Mouse (Mus musculus) lung, embryonic 14.5 days (tissue): ENCODE measurements around the gene Ppp2r1b. TPM values are rescaled to one million over a fixed set of nuclear protein-coding genes. Genes with fewer than 3 reads are reported as not detected.

Source experiments
- ATAC-seq: fragments of 200-750 bp; cut with Nextera tagmentation; 2 replicates; pipeline ENCODE4 v1.8.0; 2017; ENCODE audit warnings: mild to moderate bottlenecking, moderate TSS enrichment, moderate library complexity; ENCODE audit not compliant: insufficient read depth
- DNase-seq: peaks from one replicate; pipeline ENCODE4 v3.0.0-alpha.2; 2015
- H3K27ac ChIP-seq: fragments of 300-500 bp; sonication (generic); 2 replicates; pipeline ENCODE4 v1.5.1; 2014; ENCODE audit warnings: low read depth, mild to moderate bottlenecking, moderate library complexity
- H3K27me3 ChIP-seq: fragments of 300-500 bp; sonication (generic); 2 replicates; pipeline ENCODE4 v1.6.1; 2014; ENCODE audit warnings: low read length, control low read depth; ENCODE audit not compliant: insufficient read depth
- H3K36me3 ChIP-seq: fragments of 300-500 bp; sonication (generic); 2 replicates; pipeline ENCODE4 v1.6.1; 2014; ENCODE audit warnings: control low read depth; ENCODE audit not compliant: insufficient read depth
- H3K4me1 ChIP-seq: fragments of 300-500 bp; sonication (generic); 2 replicates; pipeline ENCODE4 v1.6.1; 2014; ENCODE audit warnings: antibody characterized with exemption, control low read depth; ENCODE audit not compliant: insufficient read depth
- H3K4me2 ChIP-seq: fragments of 300-500 bp; sonication (generic); 2 replicates; pipeline ENCODE4 v1.6.1; 2014; ENCODE audit warnings: mild to moderate bottlenecking
- H3K4me3 ChIP-seq: fragments of 300-500 bp; sonication (generic); 2 replicates; pipeline ENCODE4 v1.5.1; 2014; ENCODE audit warnings: low read depth, low read length
- H3K9ac ChIP-seq: fragments of 300-500 bp; sonication (generic); 2 replicates; pipeline ENCODE4 v1.6.1; 2014
- H3K9me3 ChIP-seq: fragments of 300-500 bp; sonication (generic); 2 replicates; pipeline ENCODE4 v1.6.1; 2016; ENCODE audit warnings: low read depth, low read length, control low read depth
- CTCF ChIP-seq: IDR thresholded peaks from 2 replicates; pipeline ENCODE4 v1.5.1; 2016; ENCODE audit warnings: antibody characterized with exemption, low read depth
- WGBS: fragments of 180-500 bp; shearing (Covaris S2); extraction: QIAGEN DNeasy Blood & Tissue Kit; methylation state at CpG from one replicate; pipeline ENCODE4 v1.1.7; 2014; 5-methylcytosine and 5-hydroxymethylcytosine counted together
- polyA plus RNA-seq: library from polyadenylated mRNA; unstranded; fragments of >200 nt; fragmentation: Nextera tagmentation; extraction: Ambion mirVana; gene quantifications from 2 replicates; pipeline ENCODE4 v1.2.1, GENCODE M21; 2014

Gene Ppp2r1b
- polyA plus RNA-seq, 1 experiment from 2014 or later: 73.7 TPM

- Histone ChIP-seq H3K36me3 (peaks cover 68% of the 10 kb centered on the region), H3K27me3 (no peaks in the 10 kb centered on the region)
Measured at GRCm38 (mm10) chr9:50811187-50811586, 33.9 kb upstream of the Ppp2r1b start.

GRCm38 (mm10) chr9:50811746-50812145 lies 33.4 kb upstream of the Ppp2r1b start:
- no peak overlapping the region for H3K9ac ChIP-seq
- H3K27ac ChIP-seq: no peak overlapping the region
- H3K4me3 ChIP-seq: no peak overlapping the region
- H3K27me3 ChIP-seq: no peaks in the 10 kb centered on the region
- ATAC-seq: no peak
- peaks cover 63% of the 10 kb centered on the region for H3K36me3 ChIP-seq
- TF ChIP-seq CTCF: no peak
- no peak for DNase-seq
- no peaks in the 10 kb centered on the region for H3K4me1 ChIP-seq
- 72% methylated on average over 2 of the region's 2 CpGs for WGBS
- H3K4me2 ChIP-seq: no peak overlapping the region
- no peaks in the 10 kb centered on the region for H3K9me3 ChIP-seq

More at GRCm38 (mm10) chr9:50811187-50811586, 33.9 kb upstream of the Ppp2r1b start:
- Histone ChIP-seq H3K9me3 (no peaks in the 10 kb centered on the region), H3K27ac (no peak overlapping the region; the same call in 1 of the 2 replicates), H3K4me3 (no peak overlapping the region), H3K4me2 (no peak overlapping the region), H3K9ac (no peak overlapping the region), H3K4me1 (no peaks in the 10 kb centered on the region)
- DNase-seq: no peak
- WGBS: 85% methylated on average over 7 of the region's 7 CpGs
- TF ChIP-seq CTCF: no peak
- ATAC-seq: no peak

- Histone ChIP-seq H3K36me3 (peaks cover 50% of the 10 kb centered on the region), H3K9me3 (no peaks in the 10 kb centered on the region), H3K27ac (no peak overlapping the region), H3K27me3 (no peaks in the 10 kb centered on the region), H3K4me1 (no peaks in the 10 kb centered on the region), H3K4me2 (no peak overlapping the region), H3K4me3 (no peak overlapping the region), H3K9ac (no peak overlapping the region)
- ATAC-seq: no peak
- WGBS: 95% methylated on average over 5 of the region's 5 CpGs
- no peak for TF ChIP-seq CTCF
- DNase-seq: no peak
Measured at GRCm38 (mm10) chr9:50813796-50814195, 31.3 kb upstream of the Ppp2r1b start.

GRCm38 (mm10) chr9:50815666-50816065 lies 29.4 kb upstream of the Ppp2r1b start:
- H3K9ac ChIP-seq: no peak overlapping the region
- ATAC-seq (no peak), DNase-seq (no peak)
- H3K4me3 ChIP-seq: no peak overlapping the region
- H3K4me1 ChIP-seq: no peaks in the 10 kb centered on the region
- WGBS: 97% methylated on average over 4 of the region's 4 CpGs
- no peak overlapping the region for H3K4me2 ChIP-seq
- peaks cover 38% of the 10 kb centered on the region for H3K36me3 ChIP-seq
- H3K9me3 ChIP-seq: no peaks in the 10 kb centered on the region
- TF ChIP-seq CTCF: no peak
- no peak overlapping the region for H3K27ac ChIP-seq
- no peaks in the 10 kb centered on the region for H3K27me3 ChIP-seq

GRCm38 (mm10) chr9:50816512-50816911 lies 28.6 kb upstream of the Ppp2r1b start:
- H3K4me2 ChIP-seq: no peak overlapping the region
- no peak overlapping the region for H3K9ac ChIP-seq
- H3K9me3 ChIP-seq: no peaks in the 10 kb centered on the region
- ATAC-seq: no peak
- no peak for DNase-seq
- WGBS: 91% methylated on average over 1 of the region's 1 CpGs
- H3K4me1 ChIP-seq: no peaks in the 10 kb centered on the region
- no peak for TF ChIP-seq CTCF
- H3K27me3 ChIP-seq: no peaks in the 10 kb centered on the region
- H3K36me3 ChIP-seq: peaks cover 34% of the 10 kb centered on the region
- no peak overlapping the region for H3K27ac ChIP-seq
- no peak overlapping the region for H3K4me3 ChIP-seq

GRCm38 (mm10) chr9:50818050-50818449 lies 27.1 kb upstream of the Ppp2r1b start:
- DNase-seq (no peak), ATAC-seq (no peak)
- Histone ChIP-seq H3K9me3 (no peaks in the 10 kb centered on the region), H3K4me3 (no peak overlapping the region), H3K27ac (no peak overlapping the region), H3K9ac (no peak overlapping the region), H3K4me2 (no peak overlapping the region), H3K4me1 (no peaks in the 10 kb centered on the region), H3K36me3 (peaks cover 41% of the 10 kb centered on the region), H3K27me3 (no peaks in the 10 kb centered on the region)
- WGBS: 60% methylated on average over 6 of the region's 6 CpGs
- TF ChIP-seq CTCF: no peak

GRCm38 (mm10) chr9:50819716-50820115 lies 25.4 kb upstream of the Ppp2r1b start:
- Histone ChIP-seq H3K4me3 (no peak overlapping the region), H3K27me3 (no peaks in the 10 kb centered on the region), H3K9ac (no peak overlapping the region), H3K4me2 (no peak overlapping the region), H3K36me3 (peaks cover 35% of the 10 kb centered on the region), H3K4me1 (no peaks in the 10 kb centered on the region), H3K9me3 (no peaks in the 10 kb centered on the region), H3K27ac (no peak overlapping the region)
- ATAC-seq (no peak), DNase-seq (no peak)
- 82% methylated on average over 6 of the region's 6 CpGs for WGBS
- no peak for TF ChIP-seq CTCF

- DNase-seq (no peak), ATAC-seq (no peak)
- Histone ChIP-seq H3K9ac (no peak overlapping the region), H3K36me3 (peaks cover 35% of the 10 kb centered on the region), H3K27me3 (no peaks in the 10 kb centered on the region), H3K4me2 (no peak overlapping the region), H3K4me1 (no peaks in the 10 kb centered on the region), H3K27ac (no peak overlapping the region), H3K4me3 (no peak overlapping the region), H3K9me3 (no peaks in the 10 kb centered on the region)
- 91% methylated on average over 6 of the region's 6 CpGs for WGBS
- no peak for TF ChIP-seq CTCF
Measured at GRCm38 (mm10) chr9:50821651-50822050, 23.4 kb upstream of the Ppp2r1b start.
